In genomic region chr2:144274741-144275140, GRCm38 (mm10) we compare ENCODE assay signal across 13 mouse cellular contexts. TPM values are rescaled to one million over a fixed set of nuclear protein-coding genes. Genes with fewer than 3 reads are reported as not detected.
DNase-seq lines count a peak whose midpoint lies in the region; ATAC-seq and TF ChIP-seq lines count a peak whose summit lies in the region.
"Had no signal": no experiment of that assay in that cellular context is flagged by ENCODE, and none has a peak within 500 bp of the region (broad histone marks: within the 10 kb centered on the region; RNA-seq: fewer than 3 reads in every experiment).

No protein-coding gene starts in this region.

- DNase-seq in heart, adult 18-20 months = no peak
- peak; percentile 31 for DNase-seq in CD4-positive helper T cell, adult 2 months (ENCODE audit: low read depth, low spot score)
- peak; percentile 76 for DNase-seq in adrenal gland, postnatal 14 days
- no peak for DNase-seq in liver, embryonic 14.5 days (ENCODE audit: low read depth in 3 of 3, low spot score in 3 of 3)
- no peak for DNase-seq in layer of hippocampus, adult 9-10 months (ENCODE audit: low spot score)
- DNase-seq in spleen, adult 18-20 months = no peak
- no peak for DNase-seq in cerebellum, postnatal 36 days
- DNase-seq: cerebellum, adult 8-10 months; gastrocnemius, postnatal 25 days; midbrain, embryonic 14.5 days; right cerebral cortex, postnatal 25 days had no signal

- no peak overlapping the region for H3K4me3 ChIP-seq in heart, embryonic 16.5 days (ENCODE audit: low read length)
- peak overlapping the region in 1 of 2 experiments; percentile 1; a peak in 1 of 4 replicates for H3K4me3 ChIP-seq in liver, embryonic 14.5 days (ENCODE audit: insufficient read depth in 1 of 2, low read depth in 2 of 2, low read length in 2 of 2)

- peak overlapping the region; percentile 70 for H3K27ac ChIP-seq in heart, embryonic 16.5 days (ENCODE audit: low read length)
- H3K27ac ChIP-seq in liver, embryonic 14.5 days = peak overlapping the region; percentile 14

- no peak for TF ChIP-seq EP300 in liver, embryonic 14.5 days (IDR thresholded peaks at IDR 0.05; ENCODE audit: low read depth)

- no peak for TF ChIP-seq CTCF in liver, embryonic 14.5 days (IDR thresholded peaks at IDR 0.05; ENCODE audit: low read depth)

- WGBS in heart, embryonic 16.5 days = 38% methylated on average over 8 of the region's 8 CpGs
- 29% methylated on average over 8 of the region's 8 CpGs for WGBS in liver, embryonic 14.5 days (ENCODE audit: insufficient replicate concordance)

- ATAC-seq in heart, embryonic 16.5 days (replicated peaks; ENCODE audit: extremely low read depth, insufficient read depth, low FRiP score) = no peak
- no peak for ATAC-seq in liver, embryonic 14.5 days (ENCODE audit: insufficient read depth)

- no peaks in the 10 kb centered on the region for H3K9me3 ChIP-seq in heart, embryonic 16.5 days (replicated peaks; ENCODE audit: control insufficient read depth, low read length)
- H3K9me3 ChIP-seq in liver, embryonic 14.5 days (ENCODE audit: control insufficient read depth, low read length) = no peaks in the 10 kb centered on the region

- no peak overlapping the region for H3K4me2 ChIP-seq in heart, embryonic 16.5 days (ENCODE audit: low read depth, low read length)
- H3K4me2 ChIP-seq in liver, embryonic 14.5 days (ENCODE audit: low read depth) = peak overlapping the region; percentile 38

- peaks cover 19% of the 10 kb centered on the region for H3K4me1 ChIP-seq in heart, embryonic 16.5 days (ENCODE audit: control insufficient read depth, insufficient read depth, low read length)
- peaks cover 16 to 18% of the 10 kb centered on the region in 2 experiments for H3K4me1 ChIP-seq in liver, embryonic 14.5 days (replicated peaks; ENCODE audit: control insufficient read depth in 2 of 2, insufficient read depth in 2 of 2, low read length in 1 of 2)

- H3K9ac ChIP-seq in heart, embryonic 16.5 days (ENCODE audit: low read length) = peak overlapping the region; percentile 41; the same call in 1 of the 2 replicates
- peak overlapping the region; percentile 12 for H3K9ac ChIP-seq in liver, embryonic 14.5 days (replicated peaks)

- peaks cover 9% of the 10 kb centered on the region for H3K36me3 ChIP-seq in heart, embryonic 16.5 days (ENCODE audit: control insufficient read depth, insufficient read depth)
- H3K36me3 ChIP-seq in liver, embryonic 14.5 days (replicated peaks; ENCODE audit: control insufficient read depth, insufficient read depth, low read depth) = peaks cover 5% of the 10 kb centered on the region

- H3K27me3 ChIP-seq in heart, embryonic 16.5 days (ENCODE audit: control insufficient read depth, insufficient read depth, low read length) = no peaks in the 10 kb centered on the region
- no peaks in the 10 kb centered on the region for H3K27me3 ChIP-seq in liver, embryonic 14.5 days (ENCODE audit: control insufficient read depth, insufficient read depth, low read length)

RNA-seq across cellular contexts. Expression of gene Snx5, which starts 4.0 kb away (rescaled TPM):
- polyA plus RNA-seq in heart, embryonic 16.5 days (2015; fragmentation: Nextera tagmentation; extraction: Ambion mirVana) = 79.2 and 95.3 TPM in 2 replicates
- 10 to 100 TPM; 59.7 to 65.9 TPM for total RNA-seq in heart, adult 18-20 months (2021)
- 96.5 and 114 TPM in 2 replicates for total RNA-seq in adrenal gland, postnatal 14 days (2021)
- 42.5 and 67.0 TPM in 2 replicates for polyA plus RNA-seq in liver, embryonic 14.5 days (2012; rRNA removed)
- polyA plus RNA-seq in liver, embryonic 14.5 days (2014; fragmentation: Nextera tagmentation; extraction: Ambion mirVana) = 66.3 and 70.6 TPM in 2 replicates

RNA-seq across cellular contexts. Expression of gene Mgme1, which starts 4.3 kb away (rescaled TPM):
- polyA plus RNA-seq in heart, embryonic 16.5 days (2015; fragmentation: Nextera tagmentation; extraction: Ambion mirVana) = 26.0 and 28.0 TPM in 2 replicates
- total RNA-seq in heart, adult 18-20 months (2021) = 10 to 100 TPM; 16.2 to 17.9 TPM
- total RNA-seq in adrenal gland, postnatal 14 days (2021) = 14.6 and 16.3 TPM in 2 replicates
- polyA plus RNA-seq in liver, embryonic 14.5 days (2012; rRNA removed) = 4.2 and 5.9 TPM in 2 replicates
- polyA plus RNA-seq in liver, embryonic 14.5 days (2014; fragmentation: Nextera tagmentation; extraction: Ambion mirVana) = 9.2 TPM in 2 replicates

RNA-seq across cellular contexts. Expression of gene Ovol2, which starts 57.2 kb away (rescaled TPM):
- 0.14 and 0.76 TPM in 2 replicates for polyA plus RNA-seq in heart, embryonic 16.5 days (2015; fragmentation: Nextera tagmentation; extraction: Ambion mirVana)
- total RNA-seq in heart, adult 18-20 months (2021) = not detected
- not detected in 2 replicates for total RNA-seq in adrenal gland, postnatal 14 days (2021)
- polyA plus RNA-seq in liver, embryonic 14.5 days (2012; rRNA removed) = 0.03 and 0.05 TPM in 2 replicates
- not detected in 2 replicates for polyA plus RNA-seq in liver, embryonic 14.5 days (2014; fragmentation: Nextera tagmentation; extraction: Ambion mirVana)
- total RNA-seq: gastrocnemius, postnatal 25 days; MEL had no signal
- polyA plus RNA-seq: midbrain, embryonic 14.5 days had no signal

Comparison
In these comparisons a context has a peak if more than half of its experiments do, and no peak if none do; other contexts are left out.
1. DNase-seq: peak in CD4-positive helper T cell, adult 2 months (single experiment) and adrenal gland, postnatal 14 days (single experiment); none in heart, adult 18-20 months (0 of 2), liver, embryonic 14.5 days (0 of 3), layer of hippocampus, adult 9-10 months (single experiment), spleen, adult 18-20 months (0 of 2) and cerebellum, postnatal 36 days (0 of 2).